Mouse (Mus musculus) heart, postnatal 0 days (tissue): Measurements from ENCODE around the gene Slc7a8.

Experiments used
- CTCF ChIP-seq: IDR thresholded peaks from 2 replicates; pipeline ENCODE4 v1.5.1; 2016; ENCODE audit warnings: antibody characterized with exemption, control low read depth, low read depth
- EP300 ChIP-seq: IDR thresholded peaks from 2 replicates; pipeline ENCODE4 v1.6.1; 2016; ENCODE audit warnings: antibody characterized with exemption, low read depth

DNA sequence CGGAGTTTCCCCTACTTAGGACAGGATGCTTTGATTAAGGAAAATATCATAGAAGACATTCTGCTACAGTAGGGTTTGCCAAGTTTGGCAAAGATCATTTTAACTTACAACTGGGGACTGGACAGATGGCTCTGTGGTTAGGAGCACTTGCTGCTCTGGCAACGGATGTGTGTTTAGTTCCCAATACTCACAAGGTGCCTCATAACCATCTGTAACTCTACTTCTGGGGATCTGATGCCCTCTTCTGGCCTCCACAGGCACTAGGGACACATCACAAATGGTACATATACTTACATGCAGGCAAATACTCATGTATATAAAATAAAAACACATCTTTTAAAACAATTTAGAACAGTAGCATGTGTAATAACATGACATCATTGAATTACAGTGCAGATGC is 36.0 kb upstream of the Slc7a8 start:
- peak; percentile 62 for TF ChIP-seq CTCF
- TF ChIP-seq EP300 = no peak
